Mouse (Mus musculus): ENCODE results near the gene Sh3bgrl3. TPM values are rescaled to one million over a fixed set of nuclear protein-coding genes. Genes with fewer than 3 reads are reported as not detected.

Sh3bgrl3 gene
- total and polyA plus RNA-seq, 3 experiments, result 76.6 to 202 (median 98.4) TPM

- DNase-seq (ENCODE audit: low spot score) (no peak), ATAC-seq (ENCODE audit: extremely low read depth, insufficient number of reproducible peaks, low FRiP score, poor library complexity, severe bottlenecking) (no peak)
- H3K27me3 ChIP-seq (ENCODE audit: insufficient read depth, low read length), result no peaks in the 10 kb centered on the region
- TF ChIP-seq GATA1 (IDR thresholded peaks at IDR 0.05; ENCODE audit: borderline replicate concordance, low read length), result no peak
- TF ChIP-seq TAL1 (conservative IDR thresholded peaks at IDR 0.05; ENCODE audit: low read depth, low read length), result no peak
- TF ChIP-seq POLR2AphosphoS5 (IDR thresholded peaks at IDR 0.05; ENCODE audit: insufficient replicate concordance, low read depth, low read length), result no peak
- TF ChIP-seq GATA2 (IDR thresholded peaks at IDR 0.05; ENCODE audit: borderline replicate concordance, low read depth, low read length), result no peak
- no peak for TF ChIP-seq CTCF (IDR thresholded peaks at IDR 0.05; ENCODE audit: low read depth, low read length)
- no peaks in the 10 kb centered on the region for H3K9me3 ChIP-seq (replicated peaks)
- H3K36me3 ChIP-seq (replicated peaks), result peaks cover 55% of the 10 kb centered on the region
- no peak overlapping the region; the same call in 1 of the 2 replicates for H3K4me3 ChIP-seq (ENCODE audit: low read depth, low read length)
- peaks cover 86% of the 10 kb centered on the region for H3K4me1 ChIP-seq (ENCODE audit: insufficient read depth, low read depth, low read length)
Measured at GRCm38 (mm10) chr4:134108196-134108595, 20.4 kb downstream of the Sh3bgrl3 start.

- Histone ChIP-seq H3K36me3 (replicated peaks) (peaks cover 51% of the 10 kb centered on the region), H3K27me3 (ENCODE audit: insufficient read depth, low read length) (no peaks in the 10 kb centered on the region), H3K4me1 (ENCODE audit: insufficient read depth, low read depth, low read length) (peaks cover 84% of the 10 kb centered on the region), H3K9me3 (replicated peaks) (no peaks in the 10 kb centered on the region), H3K4me3 (ENCODE audit: low read depth, low read length) (no peak overlapping the region; the same call in 1 of the 2 replicates)
- TF ChIP-seq GATA1 (IDR thresholded peaks at IDR 0.05; ENCODE audit: borderline replicate concordance, low read length) (no peak), CTCF (IDR thresholded peaks at IDR 0.05; ENCODE audit: low read depth, low read length) (no peak), TAL1 (conservative IDR thresholded peaks at IDR 0.05; ENCODE audit: low read depth, low read length) (no peak), GATA2 (IDR thresholded peaks at IDR 0.05; ENCODE audit: borderline replicate concordance, low read depth, low read length) (no peak), POLR2AphosphoS5 (IDR thresholded peaks at IDR 0.05; ENCODE audit: insufficient replicate concordance, low read depth, low read length) (no peak)
- ATAC-seq (ENCODE audit: extremely low read depth, insufficient number of reproducible peaks, low FRiP score, poor library complexity, severe bottlenecking), result no peak
- no peak for DNase-seq (ENCODE audit: low spot score)
Measured at GRCm38 (mm10) chr4:134107730-134108129, 20.9 kb downstream of the Sh3bgrl3 start.

- Histone ChIP-seq H3K27me3 (ENCODE audit: insufficient read depth, low read length) (no peaks in the 10 kb centered on the region), H3K36me3 (replicated peaks) (peaks cover 36% of the 10 kb centered on the region), H3K4me1 (ENCODE audit: insufficient read depth, low read depth, low read length) (peaks cover 74% of the 10 kb centered on the region), H3K4me3 (ENCODE audit: low read depth, low read length) (peak overlapping the region; percentile 62; the same call in 1 of the 2 replicates), H3K9me3 (replicated peaks) (no peaks in the 10 kb centered on the region)
- DNase-seq (ENCODE audit: low spot score), result peak; percentile 83
- TF ChIP-seq TAL1 (conservative IDR thresholded peaks at IDR 0.05; ENCODE audit: low read depth, low read length) (peak; percentile 91), POLR2AphosphoS5 (IDR thresholded peaks at IDR 0.05; ENCODE audit: insufficient replicate concordance, low read depth, low read length) (no peak), GATA2 (IDR thresholded peaks at IDR 0.05; ENCODE audit: borderline replicate concordance, low read depth, low read length) (peak; percentile 44; the same call in 1 of the 2 replicates), GATA1 (IDR thresholded peaks at IDR 0.05; ENCODE audit: borderline replicate concordance, low read length) (no peak), CTCF (IDR thresholded peaks at IDR 0.05; ENCODE audit: low read depth, low read length) (no peak)
- ATAC-seq (ENCODE audit: extremely low read depth, insufficient number of reproducible peaks, low FRiP score, poor library complexity, severe bottlenecking), result peak; percentile 89
Measured at GRCm38 (mm10) chr4:134106105-134106504, 22.5 kb downstream of the Sh3bgrl3 start.

- Histone ChIP-seq H3K4me1 (ENCODE audit: insufficient read depth, low read depth, low read length) (peaks cover 58% of the 10 kb centered on the region), H3K36me3 (replicated peaks) (peaks cover 7% of the 10 kb centered on the region), H3K4me3 (ENCODE audit: low read depth, low read length) (peak overlapping the region; percentile 93), H3K27me3 (ENCODE audit: insufficient read depth, low read length) (0 out of 2 replicates have a peak, but pooled peaks cover 3% of the 10 kb centered on the region), H3K9me3 (replicated peaks) (no peaks in the 10 kb centered on the region)
- TF ChIP-seq GATA1 (IDR thresholded peaks at IDR 0.05; ENCODE audit: borderline replicate concordance, low read length), result no peak
- no peak for TF ChIP-seq TAL1 (conservative IDR thresholded peaks at IDR 0.05; ENCODE audit: low read depth, low read length)
- TF ChIP-seq CTCF (IDR thresholded peaks at IDR 0.05; ENCODE audit: low read depth, low read length), result no peak
- no peak for TF ChIP-seq GATA2 (IDR thresholded peaks at IDR 0.05; ENCODE audit: borderline replicate concordance, low read depth, low read length)
- TF ChIP-seq POLR2AphosphoS5 (IDR thresholded peaks at IDR 0.05; ENCODE audit: insufficient replicate concordance, low read depth, low read length), result no peak
- ATAC-seq (ENCODE audit: extremely low read depth, insufficient number of reproducible peaks, low FRiP score, poor library complexity, severe bottlenecking) (no peak), DNase-seq (ENCODE audit: low spot score) (no peak)
Measured at GRCm38 (mm10) chr4:134102742-134103119, 25.9 kb downstream of the Sh3bgrl3 start.

- Histone ChIP-seq H3K4me1 (ENCODE audit: insufficient read depth, low read depth, low read length) (peaks cover 56% of the 10 kb centered on the region), H3K36me3 (replicated peaks) (peaks cover 5% of the 10 kb centered on the region), H3K4me3 (ENCODE audit: low read depth, low read length) (peak within 1 kb of the TSS; percentile 93), H3K27me3 (ENCODE audit: insufficient read depth, low read length) (0 out of 2 replicates have a peak, but pooled peaks cover 3% of the 10 kb centered on the region), H3K9me3 (replicated peaks) (no peaks in the 10 kb centered on the region)
- TF ChIP-seq POLR2AphosphoS5 (IDR thresholded peaks at IDR 0.05; ENCODE audit: insufficient replicate concordance, low read depth, low read length) (no peak), GATA1 (IDR thresholded peaks at IDR 0.05; ENCODE audit: borderline replicate concordance, low read length) (no peak), TAL1 (conservative IDR thresholded peaks at IDR 0.05; ENCODE audit: low read depth, low read length) (no peak), GATA2 (IDR thresholded peaks at IDR 0.05; ENCODE audit: borderline replicate concordance, low read depth, low read length) (no peak), CTCF (IDR thresholded peaks at IDR 0.05; ENCODE audit: low read depth, low read length) (no peak)
- peak; percentile 93 for DNase-seq (ENCODE audit: low spot score)
- peak; percentile 76 for ATAC-seq (ENCODE audit: extremely low read depth, insufficient number of reproducible peaks, low FRiP score, poor library complexity, severe bottlenecking)
Measured at GRCm38 (mm10) chr4:134101979-134102741, 26.4 kb downstream of the Sh3bgrl3 start, which contains the start of gene Ubxn11. Ubxn11 (plus strand) TSS chr4:134102570.

- H3K4me1 ChIP-seq (ENCODE audit: insufficient read depth, low read depth, low read length), result peaks cover 52% of the 10 kb centered on the region
- no peaks in the 10 kb centered on the region for H3K9me3 ChIP-seq (replicated peaks)
- DNase-seq (ENCODE audit: low spot score), result no peak
- H3K27me3 ChIP-seq (ENCODE audit: insufficient read depth, low read length), result 0 out of 2 replicates have a peak, but pooled peaks cover 3% of the 10 kb centered on the region
- H3K4me3 ChIP-seq (ENCODE audit: low read depth, low read length), result no peak overlapping the region
- no peak for ATAC-seq (ENCODE audit: extremely low read depth, insufficient number of reproducible peaks, low FRiP score, poor library complexity, severe bottlenecking)
- TF ChIP-seq CTCF (IDR thresholded peaks at IDR 0.05; ENCODE audit: low read depth, low read length), result no peak
- no peak for TF ChIP-seq TAL1 (conservative IDR thresholded peaks at IDR 0.05; ENCODE audit: low read depth, low read length)
- TF ChIP-seq GATA2 (IDR thresholded peaks at IDR 0.05; ENCODE audit: borderline replicate concordance, low read depth, low read length), result no peak
- TF ChIP-seq GATA1 (IDR thresholded peaks at IDR 0.05; ENCODE audit: borderline replicate concordance, low read length), result no peak
- TF ChIP-seq POLR2AphosphoS5 (IDR thresholded peaks at IDR 0.05; ENCODE audit: insufficient replicate concordance, low read depth, low read length), result no peak
- peaks cover 4% of the 10 kb centered on the region for H3K36me3 ChIP-seq (replicated peaks)
Measured at GRCm38 (mm10) chr4:134100245-134100644, 28.3 kb downstream of the Sh3bgrl3 start.

Data from G1E (cell line).